Mouse (Mus musculus) liver, adult 2 months (tissue): ENCODE measurements at regions not wholly inside any gene's neighbourhood (a gene's known extent, or its start where the extent isn't known, plus 50 kb on each side); places are given as distances from the start of the nearest gene placed in this dataset.

Source experiments
- CTCF ChIP-seq: fragments of 200-500 bp; IDR thresholded peaks from 2 replicates; pipeline ENCODE4 v1.5.1; 2011; ENCODE audit warnings: low read depth, low read length, control low read depth
- POLR2A ChIP-seq: fragments of 200-500 bp; IDR thresholded peaks from 2 replicates; pipeline ENCODE4 v1.6.1; 2011; ENCODE audit warnings: low read length, control low read depth; ENCODE audit not compliant: insufficient read depth; ENCODE audit errors: extremely low read depth

DNA sequence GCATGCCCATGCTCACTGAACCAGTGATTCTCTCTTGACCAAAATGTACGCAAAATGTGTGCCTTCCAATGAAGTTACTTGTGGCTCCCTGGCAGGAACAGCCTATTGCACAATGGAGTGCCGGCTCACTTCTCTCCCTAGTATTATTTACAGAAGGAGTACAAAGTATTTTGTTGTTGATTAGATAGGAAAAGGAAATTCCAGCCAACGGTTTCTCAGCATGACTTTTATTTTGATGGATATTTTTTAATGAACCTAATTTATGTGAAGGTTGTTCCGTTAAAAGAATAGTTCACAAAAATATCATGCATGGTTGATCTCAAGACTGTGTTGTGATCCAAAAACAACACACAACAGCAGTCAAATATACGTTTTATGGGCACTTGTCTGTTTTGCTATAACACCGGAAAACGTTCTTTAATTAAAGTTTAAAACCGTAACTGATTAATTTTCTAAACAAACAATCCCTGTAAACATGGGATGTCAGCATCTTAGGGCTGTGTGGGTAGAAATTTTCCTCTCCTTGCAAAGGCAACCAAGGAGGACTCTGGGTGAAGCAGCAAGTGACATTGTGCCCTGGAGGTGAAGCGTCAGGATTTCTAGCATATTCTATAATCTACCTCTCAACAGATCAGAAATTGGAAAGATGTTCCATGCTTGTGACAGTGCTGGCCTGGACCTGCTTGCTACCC is 116.3 kb upstream of the Gm10295 start:
- TF ChIP-seq CTCF = no peak
- TF ChIP-seq POLR2A = no peak
